Mouse (Mus musculus) brain, embryonic 14.5 days (tissue): ENCODE measurements around the gene Fabp1.

ENCODE experiments used
- CTCF ChIP-seq: fragments of 200-500 bp; IDR thresholded peaks from 2 replicates; pipeline ENCODE4 v1.5.1; 2012; ENCODE audit warnings: inconsistent platforms, mild to moderate bottlenecking, moderate library complexity, borderline replicate concordance; ENCODE audit not compliant: insufficient read depth, insufficient read length; ENCODE audit errors: extremely low read depth
- POLR2A ChIP-seq: fragments of 200-500 bp; IDR thresholded peaks from 2 replicates; pipeline ENCODE4 v1.6.1; 2012; ENCODE audit warnings: mild to moderate bottlenecking, inconsistent platforms, borderline replicate concordance; ENCODE audit not compliant: poor library complexity, insufficient read depth, insufficient read length, severe bottlenecking; ENCODE audit errors: extremely low read depth

GRCm38 (mm10) chr6:71221501-71221900 lies 21.9 kb downstream of the Fabp1 start:
- TF ChIP-seq CTCF (no peak), POLR2A (no peak)
